Mouse (Mus musculus): ENCODE results near the gene Enpp3. TPM values are rescaled to one million over a fixed set of nuclear protein-coding genes. Genes with fewer than 3 reads are reported as not detected.

The Enpp3 gene
- total and polyA plus RNA-seq, 3 experiments, result 0.04 to 0.24 (median 0.08) TPM

DNA sequence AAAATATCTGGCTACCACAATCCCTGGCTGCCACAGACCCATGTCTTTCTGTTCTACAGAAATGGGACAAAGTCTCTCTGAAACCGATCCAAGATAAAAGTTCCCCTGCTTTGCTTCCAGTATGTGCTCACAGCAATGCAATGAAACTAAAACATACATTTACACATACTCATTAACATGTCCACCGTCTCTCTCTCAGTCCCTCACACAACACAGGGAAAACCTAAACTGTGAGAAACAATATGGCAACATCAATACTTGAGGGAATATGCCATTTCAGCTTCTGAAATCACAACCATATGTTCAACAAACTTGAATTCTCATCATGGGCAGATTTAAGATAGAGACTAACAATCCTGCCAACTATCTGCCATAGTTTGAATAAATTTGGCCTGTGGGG lies 117.4 kb downstream of the Enpp3 start:
- no peak for DNase-seq (ENCODE audit: extremely low read depth)
- H3K36me3 ChIP-seq (replicated peaks in 1 of 2; ENCODE audit: control insufficient read depth in 1 of 2, insufficient read depth in 1 of 2, low read length in 1 of 2), result no peaks in the 10 kb centered on the region
- no peak overlapping the region for H3K4me2 ChIP-seq (ENCODE audit: insufficient read depth, low read depth, poor library complexity, severe bottlenecking)
- no peak overlapping the region for H3K4me3 ChIP-seq (replicated peaks in 1 of 3; ENCODE audit: low read depth in 2 of 3, low read length in 2 of 3, poor library complexity in 1 of 3)
- H3K27me3 ChIP-seq (replicated peaks), result no peaks in the 10 kb centered on the region
- no peak for TF ChIP-seq ETS1 (conservative IDR thresholded peaks at IDR 0.05; ENCODE audit: low read depth, low read length)
- TF ChIP-seq ZMIZ1 (IDR thresholded peaks at IDR 0.05; ENCODE audit: low read depth, low read length), result no peak
- no peak for TF ChIP-seq MAZ (IDR thresholded peaks at IDR 0.05; ENCODE audit: low read depth, low read length)
- no peak overlapping the region for H3K27ac ChIP-seq (ENCODE audit: insufficient read depth, low read depth)
- no peaks in the 10 kb centered on the region for H3K9me3 ChIP-seq (replicated peaks; ENCODE audit: low read length)
- in situ Hi-C loops (cut with MboI; ENCODE audit: low pct_ligation_motif_present, low pct_unique_long_range_greater_than_20kb, low sequenced_read_pairs) (no loop called here), dilution Hi-C loops (cut with MboI; ENCODE audit: extremely low pct_ligation_motif_present, extremely low pct_unique_long_range_greater_than_20kb, low sequenced_read_pairs) (no loop called here)
- H3K9ac ChIP-seq (ENCODE audit: insufficient read depth, low read depth), result no peak overlapping the region
- H3K4me1 ChIP-seq (ENCODE audit: control insufficient read depth in 1 of 2, insufficient read depth in 2 of 2), result peaks cover 0 to 6% of the 10 kb centered on the region in 2 experiments; a peak in 1 of 4 replicates
- H3K79me2 ChIP-seq (replicated peaks; ENCODE audit: control insufficient read depth, extremely low read depth, insufficient read depth, poor library complexity, severe bottlenecking), result no peaks in the 10 kb centered on the region

Other genes starting within 250 kb of the Enpp3 start
- not detected in 2 replicates for gene Ccn2, start 247.4 kb downstream of the Enpp3 start, total RNA-seq (2012; rRNA removed)
- not detected in 2 replicates for gene Ccn2, start 247.4 kb downstream of the Enpp3 start, total RNA-seq (2014; rRNA removed)
- gene Ccn2, start 247.4 kb downstream of the Enpp3 start, polyA plus RNA-seq (2012; ENCODE audit: insufficient read length, low read depth), result not detected in 2 replicates
- gene Enpp1, start 130.7 kb downstream of the Enpp3 start, total RNA-seq (2012; rRNA removed), result 2.8 and 3.1 TPM in 2 replicates
- gene Enpp1, start 130.7 kb downstream of the Enpp3 start, total RNA-seq (2014; rRNA removed), result 0.34 and 0.58 TPM in 2 replicates
- 0.79 and 0.87 TPM in 2 replicates for gene Enpp1, start 130.7 kb downstream of the Enpp3 start, polyA plus RNA-seq (2012; ENCODE audit: insufficient read length, low read depth)
- gene Med23, start 27.2 kb upstream of the Enpp3 start, total RNA-seq (2012; rRNA removed), result 43.5 and 43.6 TPM in 2 replicates
- gene Med23, start 27.2 kb upstream of the Enpp3 start, total RNA-seq (2014; rRNA removed), result 45.6 and 46.7 TPM in 2 replicates
- gene Med23, start 27.2 kb upstream of the Enpp3 start, polyA plus RNA-seq (2012; ENCODE audit: insufficient read length, low read depth), result 37.1 and 45.7 TPM in 2 replicates
- 0.29 and 0.55 TPM in 2 replicates for gene Arg1, start 84.7 kb upstream of the Enpp3 start, total RNA-seq (2012; rRNA removed)
- 0.20 and 0.26 TPM in 2 replicates for gene Arg1, start 84.7 kb upstream of the Enpp3 start, total RNA-seq (2014; rRNA removed)
- gene Arg1, start 84.7 kb upstream of the Enpp3 start, polyA plus RNA-seq (2012; ENCODE audit: insufficient read length, low read depth), result 0.20 and 0.40 TPM in 2 replicates